Mouse (Mus musculus): Measurements from ENCODE around the gene Hivep3.

DNA sequence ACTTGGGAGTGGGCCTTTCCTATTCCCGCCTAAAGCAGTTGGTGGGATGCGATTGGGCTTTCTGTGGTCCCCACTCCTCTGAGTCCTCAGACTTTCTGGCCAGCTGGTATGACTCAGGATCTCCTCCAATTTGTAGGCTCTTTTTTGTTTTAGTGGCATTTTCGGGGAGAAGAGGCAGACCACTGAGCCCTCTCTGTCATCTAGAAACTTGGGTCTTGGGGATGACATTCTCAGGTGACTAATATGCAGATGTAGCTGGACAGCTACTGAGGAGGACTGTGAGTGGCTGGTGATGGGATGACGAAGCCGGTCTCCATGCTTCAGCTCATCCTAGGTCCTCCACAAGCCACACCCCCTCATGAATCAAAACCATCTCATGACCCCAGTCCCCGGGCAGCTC, 328.6 kb downstream of the Hivep3 start:
- TF ChIP-seq CTCF (IDR thresholded peaks at IDR 0.05; ENCODE audit: low read depth) (no peak), EP300 (optimal IDR thresholded peaks at IDR 0.05) (no peak)
